Mouse (Mus musculus) cortical plate, adult 2 months (tissue): Measurements from ENCODE around the gene Pikfyve.

ENCODE experiments used
- CTCF ChIP-seq: fragments of 200-500 bp; IDR thresholded peaks from 2 replicates; pipeline ENCODE4 v1.5.1; 2011; ENCODE audit warnings: mild to moderate bottlenecking, control low read depth, low read length; ENCODE audit not compliant: insufficient read depth; ENCODE audit errors: extremely low read depth
- POLR2A ChIP-seq: fragments of 200-500 bp; IDR thresholded peaks from 2 replicates; pipeline ENCODE4 v1.6.1; 2011; ENCODE audit warnings: mild to moderate bottlenecking, low read length, control low read depth; ENCODE audit not compliant: insufficient read depth; ENCODE audit errors: extremely low read depth

DNA sequence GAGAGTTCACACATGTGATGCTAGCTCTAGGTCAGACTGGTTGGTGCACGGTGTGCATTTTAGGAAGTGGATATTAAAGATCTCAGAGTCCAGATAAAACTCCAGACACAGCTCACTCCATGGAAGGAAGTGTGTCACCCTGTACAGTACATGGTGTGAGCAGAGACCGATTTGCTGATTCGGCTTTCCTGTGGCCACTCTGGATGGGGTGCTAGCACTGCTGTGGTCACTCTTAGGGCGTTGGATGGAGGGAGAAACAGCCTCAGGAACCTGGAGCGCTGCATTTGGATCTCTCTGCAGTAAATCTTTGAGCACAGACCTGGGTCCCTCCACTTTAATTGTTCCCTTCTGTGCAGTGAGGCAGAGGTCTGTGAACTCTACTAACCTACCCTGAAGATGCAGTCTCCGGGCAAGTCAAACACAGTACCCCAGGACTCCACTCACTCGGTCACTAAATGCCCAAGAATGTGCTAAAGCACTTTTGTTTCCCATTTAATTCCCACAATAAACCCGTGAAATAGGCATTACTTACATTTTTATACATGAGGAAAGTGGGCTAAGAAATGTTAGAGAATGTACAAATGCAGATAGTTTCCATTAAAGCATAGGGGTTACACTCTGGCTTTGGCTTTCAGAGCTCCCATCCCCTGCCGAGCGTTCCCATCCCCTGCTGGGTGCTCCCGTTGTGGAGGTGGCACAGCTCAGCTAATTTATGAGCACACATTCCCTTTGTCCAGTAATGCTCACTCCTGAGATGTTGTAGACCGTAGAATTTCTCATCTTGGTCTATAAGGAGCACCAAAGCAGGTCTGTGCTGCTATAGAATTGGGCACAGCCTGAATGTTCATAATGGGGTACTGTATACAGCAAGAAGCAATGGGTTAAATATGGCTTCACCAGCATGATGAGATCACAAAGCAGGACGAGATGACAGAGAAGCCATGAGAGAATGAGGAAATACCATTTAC is 127.9 kb downstream of the Pikfyve start:
- TF ChIP-seq CTCF (no peak), POLR2A (no peak)
